Mouse (Mus musculus) liver, embryonic 13.5 days (tissue): ENCODE measurements around the gene Ubxn10. TPM values are rescaled to one million over a fixed set of nuclear protein-coding genes. Genes with fewer than 3 reads are reported as not detected.

Experiments used
- ATAC-seq: fragments of 200-750 bp; cut with Nextera tagmentation; 2 replicates; pipeline ENCODE4 v1.8.0; 2017; ENCODE audit warnings: low read depth, mild to moderate bottlenecking, moderate number of reproducible peaks, moderate library complexity
- DNase-seq: peaks from one replicate; pipeline ENCODE4 v3.0.0; 2022
- H3K27ac ChIP-seq: fragments of 300-500 bp; sonication (generic); 2 replicates; pipeline ENCODE4 v1.5.1; 2015; ENCODE audit warnings: moderate library complexity, mild to moderate bottlenecking, inconsistent platforms
- H3K27me3 ChIP-seq: fragments of 300-500 bp; sonication (generic); 2 replicates; pipeline ENCODE4 v1.6.1; 2015; ENCODE audit warnings: mild to moderate bottlenecking, inconsistent platforms
- H3K36me3 ChIP-seq: fragments of 300-500 bp; sonication (generic); 2 replicates; pipeline ENCODE4 v1.6.1; 2015; ENCODE audit warnings: mild to moderate bottlenecking, inconsistent platforms
- H3K4me1 ChIP-seq: fragments of 300-500 bp; sonication (generic); replicated peaks from 2 replicates; pipeline ENCODE4 v1.6.1; 2015; ENCODE audit warnings: inconsistent platforms
- H3K4me2 ChIP-seq: fragments of 300-500 bp; sonication (generic); 2 replicates; pipeline ENCODE4 v1.6.1; 2015; ENCODE audit warnings: inconsistent platforms, mild to moderate bottlenecking, moderate library complexity
- H3K4me3 ChIP-seq: fragments of 300-500 bp; sonication (generic); replicated peaks from 2 replicates; pipeline ENCODE4 v1.5.1; 2015; ENCODE audit warnings: mild to moderate bottlenecking, inconsistent platforms
- H3K9ac ChIP-seq: fragments of 300-500 bp; sonication (generic); 2 replicates; pipeline ENCODE4 v1.6.1; 2015; ENCODE audit warnings: mild to moderate bottlenecking, inconsistent platforms
- H3K9me3 ChIP-seq: fragments of 300-500 bp; sonication (generic); replicated peaks from 2 replicates; pipeline ENCODE4 v1.6.1; 2016; ENCODE audit warnings: inconsistent platforms
- WGBS: fragments of 180-500 bp; shearing (Covaris S2); methylation state at CpG from one replicate; pipeline ENCODE4 v1.1.7; 2015; ENCODE audit not compliant: insufficient replicate concordance; 5-methylcytosine and 5-hydroxymethylcytosine counted together
- polyA plus RNA-seq: library from polyadenylated mRNA; unstranded; fragments of >200 nt; fragmentation: Nextera tagmentation; extraction: Ambion mirVana; gene quantifications from 2 replicates; pipeline ENCODE4 v1.2.1, GENCODE M21; 2015

Gene Ubxn10
- polyA plus RNA-seq, 1 experiment from 2014 or later, result 0.07 TPM

- DNase-seq (no peak), ATAC-seq (no peak)
- Histone ChIP-seq H3K4me1 (no peaks in the 10 kb centered on the region), H3K4me2 (no peak overlapping the region), H3K27ac (no peak overlapping the region), H3K36me3 (no peaks in the 10 kb centered on the region), H3K9ac (no peak overlapping the region), H3K9me3 (no peaks in the 10 kb centered on the region), H3K27me3 (peaks cover 4% of the 10 kb centered on the region; the same call in 1 of the 2 replicates), H3K4me3 (no peak overlapping the region)
- 24% methylated on average over 15 of the region's 15 CpGs for WGBS
Measured at GRCm38 (mm10) chr4:138700184-138700982, 36.6 kb downstream of the Ubxn10 start.

GRCm38 (mm10) chr4:138698296-138698695 is 38.7 kb downstream of the Ubxn10 start:
- Histone ChIP-seq H3K9me3 (no peaks in the 10 kb centered on the region), H3K4me2 (no peak overlapping the region), H3K4me1 (no peaks in the 10 kb centered on the region), H3K36me3 (no peaks in the 10 kb centered on the region), H3K27ac (no peak overlapping the region), H3K4me3 (no peak overlapping the region), H3K9ac (no peak overlapping the region), H3K27me3 (peaks cover 12% of the 10 kb centered on the region)
- 40% methylated on average over 2 of the region's 2 CpGs for WGBS
- ATAC-seq (no peak), DNase-seq (no peak)

DNA sequence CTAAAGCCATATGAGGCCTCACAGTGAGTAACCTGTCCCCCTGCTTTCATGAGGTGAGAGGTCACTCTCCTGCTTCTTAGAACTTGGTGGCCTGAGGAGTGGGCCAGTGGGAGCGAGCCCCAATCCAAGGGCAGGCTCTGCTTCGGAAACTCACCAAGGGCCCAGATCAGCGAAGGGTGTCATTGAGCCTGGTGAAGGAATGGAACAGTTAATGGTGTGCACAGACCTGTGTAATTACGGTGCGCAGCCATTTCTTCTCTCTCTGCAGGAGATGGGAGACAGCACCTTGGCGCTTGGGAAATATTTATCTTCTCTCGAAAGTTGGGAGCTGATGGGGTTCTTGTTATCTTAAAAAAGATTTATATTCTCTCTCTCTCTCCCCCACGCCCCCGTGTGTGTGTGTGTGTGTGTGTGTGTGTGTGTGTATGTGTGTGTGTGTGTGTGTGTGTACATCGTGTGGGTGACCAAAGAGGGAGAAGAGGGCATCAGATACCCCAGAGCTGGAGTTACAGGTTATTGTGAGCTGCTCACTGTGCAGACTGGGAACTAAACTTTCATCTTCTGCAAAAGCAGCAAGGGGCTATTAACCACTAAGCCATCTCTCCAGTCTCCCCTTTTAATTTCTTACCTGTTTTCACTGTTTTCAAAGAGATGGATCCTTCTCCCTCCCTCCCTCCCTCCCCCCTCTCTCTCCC is 39.7 kb downstream of the Ubxn10 start:
- no peak overlapping the region for H3K27ac ChIP-seq
- no peak for ATAC-seq
- no peak for DNase-seq
- H3K27me3 ChIP-seq, result peaks cover 16% of the 10 kb centered on the region
- H3K36me3 ChIP-seq, result no peaks in the 10 kb centered on the region
- H3K9ac ChIP-seq, result no peak overlapping the region
- no peaks in the 10 kb centered on the region for H3K9me3 ChIP-seq
- H3K4me3 ChIP-seq, result no peak overlapping the region
- H3K4me1 ChIP-seq, result no peaks in the 10 kb centered on the region
- WGBS, result 50% methylated on average over 9 of the region's 10 CpGs
- no peak overlapping the region for H3K4me2 ChIP-seq

DNA sequence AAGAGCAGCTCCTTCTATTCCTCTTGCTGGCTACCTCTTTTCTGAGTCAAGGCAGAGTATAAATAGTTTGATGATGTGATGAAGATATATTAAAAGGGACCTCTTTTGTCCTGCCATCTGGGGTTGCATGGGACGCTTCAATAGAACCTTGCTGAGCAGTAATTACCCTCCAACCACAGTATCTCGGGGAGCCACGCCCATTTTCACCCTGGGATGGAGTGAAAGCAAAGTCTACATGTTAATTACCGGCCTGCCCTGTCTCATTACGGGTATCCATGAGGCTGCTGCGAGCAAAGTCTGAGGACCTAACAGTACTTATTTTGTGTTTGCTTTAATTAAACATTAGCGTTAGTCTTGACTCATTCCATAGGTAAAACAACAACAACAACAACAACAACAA is 40.2 kb downstream of the Ubxn10 start:
- no peaks in the 10 kb centered on the region for H3K4me1 ChIP-seq
- ATAC-seq, result no peak
- H3K27me3 ChIP-seq, result peaks cover 22% of the 10 kb centered on the region
- no peak overlapping the region for H3K4me2 ChIP-seq
- H3K4me3 ChIP-seq, result no peak overlapping the region
- DNase-seq, result no peak
- no peaks in the 10 kb centered on the region for H3K36me3 ChIP-seq
- H3K9me3 ChIP-seq, result no peaks in the 10 kb centered on the region
- 38% methylated on average over 7 of the region's 7 CpGs for WGBS
- H3K9ac ChIP-seq, result no peak overlapping the region
- no peak overlapping the region for H3K27ac ChIP-seq

- Histone ChIP-seq H3K27ac (no peak overlapping the region), H3K4me3 (no peak overlapping the region), H3K9me3 (no peaks in the 10 kb centered on the region), H3K4me1 (no peaks in the 10 kb centered on the region), H3K36me3 (no peaks in the 10 kb centered on the region), H3K27me3 (peaks cover 52% of the 10 kb centered on the region), H3K4me2 (no peak overlapping the region), H3K9ac (no peak overlapping the region)
- 63% methylated on average over 12 of the region's 12 CpGs for WGBS
- DNase-seq (no peak), ATAC-seq (no peak)
Measured at GRCm38 (mm10) chr4:138693043-138693692, 43.8 kb downstream of the Ubxn10 start.

DNA sequence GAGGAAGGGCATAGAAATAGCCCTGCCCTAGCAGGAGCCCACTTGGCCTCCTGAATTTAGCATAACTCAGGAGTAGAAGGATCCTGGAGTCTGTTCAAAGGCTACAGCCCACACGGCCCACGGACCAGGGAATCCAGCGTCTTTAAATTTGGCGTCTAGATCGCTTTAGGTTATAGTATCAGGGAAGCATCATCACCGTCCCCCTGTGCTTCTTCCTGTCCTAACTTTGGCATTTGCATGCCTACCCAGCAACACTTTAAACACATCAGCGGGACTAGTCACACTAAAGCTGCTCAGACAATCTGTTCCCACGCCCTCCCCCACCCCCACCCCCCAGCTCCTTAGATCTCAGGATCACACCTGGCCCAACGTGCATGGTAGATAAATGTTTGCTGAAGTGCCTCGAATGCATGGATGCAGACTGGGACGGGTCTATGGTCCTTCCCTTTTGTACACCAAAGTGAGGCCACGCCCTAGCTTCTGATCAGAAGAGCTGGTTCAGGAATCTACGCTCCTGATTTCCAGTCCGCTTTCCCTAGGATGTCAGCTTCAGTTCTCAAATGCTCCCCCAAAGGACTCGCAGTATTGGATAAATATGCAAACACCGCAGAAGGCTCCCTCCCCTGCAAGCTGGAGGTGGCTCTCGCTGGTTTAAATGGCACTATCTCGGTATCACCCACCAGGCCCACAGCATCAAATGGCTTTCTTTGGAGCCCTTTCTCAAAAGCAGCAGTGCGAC is 45.4 kb downstream of the Ubxn10 start:
- Histone ChIP-seq H3K36me3 (no peaks in the 10 kb centered on the region), H3K9me3 (no peaks in the 10 kb centered on the region), H3K4me3 (no peak overlapping the region), H3K9ac (no peak overlapping the region), H3K27ac (no peak overlapping the region), H3K27me3 (peaks cover 52% of the 10 kb centered on the region), H3K4me1 (no peaks in the 10 kb centered on the region), H3K4me2 (no peak overlapping the region)
- WGBS, result 5% methylated on average over 19 of the region's 19 CpGs
- ATAC-seq (no peak), DNase-seq (no peak)

DNA sequence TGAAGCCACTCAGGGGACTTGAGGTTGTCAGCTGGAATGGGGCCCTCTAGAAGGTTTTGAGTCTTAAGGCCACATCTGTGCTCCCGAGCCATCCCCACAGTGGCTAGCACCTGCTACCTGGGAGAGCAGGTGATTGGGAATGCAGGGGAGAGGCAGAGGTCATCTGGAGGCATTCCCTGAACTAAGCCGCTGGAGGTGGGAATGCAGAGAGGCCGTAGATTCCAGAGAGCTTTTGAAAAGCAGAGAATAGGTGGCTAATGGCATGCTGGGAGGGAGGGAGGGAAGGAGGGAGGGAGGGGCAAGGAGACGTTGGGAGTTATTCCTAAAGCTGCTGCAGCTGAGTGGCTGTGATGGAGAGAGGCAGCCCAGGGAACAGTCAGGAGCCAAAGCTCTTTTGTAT is 46.4 kb downstream of the Ubxn10 start:
- Histone ChIP-seq H3K27me3 (peaks cover 49% of the 10 kb centered on the region), H3K9ac (no peak overlapping the region), H3K4me3 (no peak overlapping the region), H3K27ac (no peak overlapping the region), H3K9me3 (no peaks in the 10 kb centered on the region), H3K4me1 (no peaks in the 10 kb centered on the region), H3K36me3 (no peaks in the 10 kb centered on the region), H3K4me2 (no peak overlapping the region)
- no peak for DNase-seq
- ATAC-seq, result no peak
- 10% methylated on average over 4 of the region's 4 CpGs for WGBS

GRCm38 (mm10) chr4:138689094-138689512 is 47.9 kb downstream of the Ubxn10 start:
- H3K27me3 ChIP-seq, result peaks cover 44% of the 10 kb centered on the region
- WGBS, result 16% methylated on average over 3 of the region's 3 CpGs
- no peak overlapping the region for H3K4me2 ChIP-seq
- H3K4me3 ChIP-seq, result no peak overlapping the region
- no peaks in the 10 kb centered on the region for H3K36me3 ChIP-seq
- H3K27ac ChIP-seq, result no peak overlapping the region
- H3K4me1 ChIP-seq, result no peaks in the 10 kb centered on the region
- no peak for DNase-seq
- ATAC-seq, result no peak
- no peak overlapping the region for H3K9ac ChIP-seq
- no peaks in the 10 kb centered on the region for H3K9me3 ChIP-seq

DNA sequence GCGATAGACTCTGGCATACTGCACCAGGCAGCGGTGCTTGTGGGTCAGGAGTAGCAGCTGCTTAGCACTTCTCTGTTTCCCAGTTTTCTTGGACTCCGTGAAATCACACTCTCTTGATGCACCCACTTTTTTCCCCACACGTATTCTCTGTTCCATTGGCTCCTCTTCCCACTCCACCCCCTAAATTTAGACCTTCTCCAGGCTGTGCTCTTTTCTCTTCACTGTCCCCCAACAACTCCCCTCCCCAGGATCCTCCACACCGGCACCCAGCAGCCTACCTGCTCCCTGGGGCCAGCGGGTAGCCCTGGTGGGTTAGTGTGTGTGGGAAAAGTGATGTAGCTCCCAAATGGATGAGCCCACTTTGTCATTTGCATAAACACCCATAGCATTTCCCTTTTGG is 51.2 kb downstream of the Ubxn10 start:
- ATAC-seq (no peak), DNase-seq (no peak)
- Histone ChIP-seq H3K4me1 (no peaks in the 10 kb centered on the region), H3K27ac (no peak overlapping the region), H3K36me3 (no peaks in the 10 kb centered on the region), H3K9me3 (no peaks in the 10 kb centered on the region), H3K4me2 (no peak overlapping the region), H3K9ac (no peak overlapping the region), H3K4me3 (no peak overlapping the region), H3K27me3 (peaks cover 21% of the 10 kb centered on the region)
- 60% methylated on average over 6 of the region's 6 CpGs for WGBS

DNA sequence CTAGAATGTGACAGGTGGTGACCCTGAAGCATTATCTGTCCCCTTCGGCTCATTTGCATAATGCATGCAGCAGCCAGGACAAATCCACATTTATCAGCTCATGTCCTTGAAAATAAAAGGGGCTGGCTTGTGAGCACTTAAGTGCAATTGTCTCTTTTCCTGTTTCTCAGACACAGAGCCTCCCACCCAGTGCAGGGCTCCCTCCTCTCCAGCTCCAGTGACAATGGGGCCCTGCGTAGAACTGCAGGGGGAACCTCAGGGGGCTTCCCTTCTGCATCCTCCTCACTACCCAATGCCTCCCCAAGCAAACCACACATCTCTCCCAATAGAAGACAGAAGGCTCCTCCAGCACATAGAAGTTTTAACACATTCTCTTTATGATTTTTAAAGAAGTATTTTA is 54.2 kb downstream of the Ubxn10 start:
- no peak overlapping the region for H3K9ac ChIP-seq
- H3K9me3 ChIP-seq, result no peaks in the 10 kb centered on the region
- H3K4me2 ChIP-seq, result no peak overlapping the region
- 47% methylated on average over 2 of the region's 2 CpGs for WGBS
- ATAC-seq (no peak), DNase-seq (no peak)
- H3K4me1 ChIP-seq, result no peaks in the 10 kb centered on the region
- H3K4me3 ChIP-seq, result no peak overlapping the region
- no peak overlapping the region for H3K27ac ChIP-seq
- H3K36me3 ChIP-seq, result no peaks in the 10 kb centered on the region
- H3K27me3 ChIP-seq, result no peaks in the 10 kb centered on the region

- no peak overlapping the region for H3K4me2 ChIP-seq
- no peak overlapping the region for H3K9ac ChIP-seq
- H3K4me1 ChIP-seq, result no peaks in the 10 kb centered on the region
- DNase-seq (no peak), ATAC-seq (no peak)
- no peaks in the 10 kb centered on the region for H3K9me3 ChIP-seq
- WGBS, result 52% methylated on average over 4 of the region's 4 CpGs
- no peaks in the 10 kb centered on the region for H3K36me3 ChIP-seq
- H3K27ac ChIP-seq, result no peak overlapping the region
- H3K4me3 ChIP-seq, result no peak overlapping the region
- H3K27me3 ChIP-seq, result no peaks in the 10 kb centered on the region
Measured at GRCm38 (mm10) chr4:138680124-138680523, 56.8 kb downstream of the Ubxn10 start.
